Mouse (Mus musculus) midbrain, embryonic 12.5 days (tissue): Measurements from ENCODE around the gene Arrb2. TPM values are rescaled to one million over a fixed set of nuclear protein-coding genes. Genes with fewer than 3 reads are reported as not detected.
"Not testable (repeated sequence)": the region's sequence is repeated elsewhere in the genome, so short reads cannot be mapped to it uniquely, and the experiment has no call there.

ENCODE experiments used
- ATAC-seq: fragments of 200-750 bp; cut with Nextera tagmentation; 2 replicates; pipeline ENCODE4 v1.8.0; 2017; ENCODE audit warnings: low read depth, moderate TSS enrichment, moderate library complexity; ENCODE audit not compliant: low FRiP score
- H3K27ac ChIP-seq: fragments of 300-500 bp; sonication (generic); replicated peaks from 2 replicates; pipeline ENCODE4 v1.5.1; 2016; ENCODE audit warnings: mild to moderate bottlenecking
- H3K27me3 ChIP-seq: fragments of 300-500 bp; sonication (generic); 2 replicates; pipeline ENCODE4 v1.6.1; 2016; ENCODE audit warnings: mild to moderate bottlenecking
- H3K36me3 ChIP-seq: fragments of 300-500 bp; sonication (generic); 2 replicates; pipeline ENCODE4 v1.6.1; 2016
- H3K4me1 ChIP-seq: fragments of 300-500 bp; sonication (generic); 2 replicates; pipeline ENCODE4 v1.6.1; 2016
- H3K4me2 ChIP-seq: fragments of 300-500 bp; sonication (generic); replicated peaks from 2 replicates; pipeline ENCODE4 v1.6.1; 2016; ENCODE audit warnings: mild to moderate bottlenecking, moderate library complexity
- H3K4me3 ChIP-seq: fragments of 300-500 bp; sonication (generic); 2 replicates; pipeline ENCODE4 v1.5.1; 2016; ENCODE audit warnings: mild to moderate bottlenecking
- H3K9ac ChIP-seq: fragments of 300-500 bp; sonication (generic); replicated peaks from 2 replicates; pipeline ENCODE4 v1.6.1; 2016; ENCODE audit warnings: mild to moderate bottlenecking, moderate library complexity
- H3K9me3 ChIP-seq: fragments of 300-500 bp; sonication (generic); 2 replicates; pipeline ENCODE4 v1.6.1; 2016; ENCODE audit warnings: mild to moderate bottlenecking
- WGBS: fragments of 180-500 bp; shearing (Covaris S2); methylation state at CpG from one replicate; pipeline ENCODE4 v1.1.7; 2016; 5-methylcytosine and 5-hydroxymethylcytosine counted together
- microRNA-seq: library from miRNA; unstranded; fragments of <30 nt; microRNA quantifications from one replicate; pipeline ENCODE4, GENCODE M21; 2017
- polyA plus RNA-seq: library from polyadenylated mRNA; unstranded; fragments of >200 nt; fragmentation: Nextera tagmentation; extraction: Ambion mirVana; gene quantifications from 2 replicates; pipeline ENCODE4 v1.2.1, GENCODE M21; 2016

The Arrb2 gene
- polyA plus RNA-seq, 1 experiment from 2014 or later, result 41.1 TPM

- 85% methylated on average over 3 of the region's 3 CpGs for WGBS
- Histone ChIP-seq H3K4me3 (no peak overlapping the region), H3K27ac (no peak overlapping the region), H3K4me1 (peaks cover 9% of the 10 kb centered on the region; the same call in 1 of the 2 replicates), H3K4me2 (no peak overlapping the region), H3K9ac (no peak overlapping the region), H3K27me3 (peaks cover 27% of the 10 kb centered on the region), H3K36me3 (no peaks in the 10 kb centered on the region), H3K9me3 (no peaks in the 10 kb centered on the region)
- no peak for ATAC-seq
Observed at GRCm38 (mm10) chr11:70469764-70470163, 37.3 kb downstream of the Arrb2 start.

- ATAC-seq, result no peak
- Histone ChIP-seq H3K36me3 (no peaks in the 10 kb centered on the region), H3K27ac (no peak overlapping the region), H3K4me1 (no peaks in the 10 kb centered on the region), H3K27me3 (no peaks in the 10 kb centered on the region), H3K9me3 (no peaks in the 10 kb centered on the region), H3K4me2 (no peak overlapping the region), H3K4me3 (no peak overlapping the region), H3K9ac (no peak overlapping the region)
Observed at GRCm38 (mm10) chr11:70472716-70473115, 40.3 kb downstream of the Arrb2 start.

- not testable (repeated sequence) for H3K27me3 ChIP-seq, H3K9ac ChIP-seq, H3K36me3 ChIP-seq, H3K4me3 ChIP-seq, ATAC-seq, H3K4me2 ChIP-seq, H3K4me1 ChIP-seq, H3K9me3 ChIP-seq, H3K27ac ChIP-seq
- WGBS, result 85% methylated on average over 5 of the region's 5 CpGs
Observed at GRCm38 (mm10) chr11:70473291-70473690, 40.9 kb downstream of the Arrb2 start.

GRCm38 (mm10) chr11:70474872-70475534 is 42.6 kb downstream of the Arrb2 start:
- Histone ChIP-seq H3K27me3 (no peaks in the 10 kb centered on the region), H3K36me3 (no peaks in the 10 kb centered on the region), H3K4me3 (no peak overlapping the region), H3K9ac (no peak overlapping the region), H3K4me2 (no peak overlapping the region), H3K27ac (no peak overlapping the region), H3K9me3 (no peaks in the 10 kb centered on the region), H3K4me1 (no peaks in the 10 kb centered on the region)
- 80% methylated on average over 12 of the region's 12 CpGs for WGBS
- no peak for ATAC-seq

GRCm38 (mm10) chr11:70485498-70485897 is 53.1 kb downstream of the Arrb2 start:
- no peaks in the 10 kb centered on the region; the same call in 1 of the 2 replicates for H3K27me3 ChIP-seq
- H3K4me3 ChIP-seq, result no peak overlapping the region
- WGBS, result 60% methylated on average over 2 of the region's 2 CpGs
- no peaks in the 10 kb centered on the region for H3K36me3 ChIP-seq
- no peak overlapping the region for H3K4me2 ChIP-seq
- no peaks in the 10 kb centered on the region for H3K4me1 ChIP-seq
- no peak for ATAC-seq
- no peak overlapping the region for H3K9ac ChIP-seq
- no peaks in the 10 kb centered on the region for H3K9me3 ChIP-seq
- no peak overlapping the region for H3K27ac ChIP-seq

GRCm38 (mm10) chr11:70487816-70488215 is 55.4 kb downstream of the Arrb2 start:
- H3K9ac ChIP-seq, result no peak overlapping the region
- 0 out of 2 replicates have a peak, but pooled peaks cover 3% of the 10 kb centered on the region for H3K9me3 ChIP-seq
- H3K27me3 ChIP-seq, result no peaks in the 10 kb centered on the region; the same call in 1 of the 2 replicates
- no peak overlapping the region for H3K4me2 ChIP-seq
- WGBS, result 56% methylated on average over 4 of the region's 4 CpGs
- no peak overlapping the region for H3K4me3 ChIP-seq
- no peak for ATAC-seq
- no peaks in the 10 kb centered on the region for H3K4me1 ChIP-seq
- no peaks in the 10 kb centered on the region for H3K36me3 ChIP-seq
- H3K27ac ChIP-seq, result no peak overlapping the region

GRCm38 (mm10) chr11:70489138-70489537 is 56.7 kb downstream of the Arrb2 start:
- H3K9me3 ChIP-seq, result 0 out of 2 replicates have a peak, but pooled peaks cover 3% of the 10 kb centered on the region
- H3K36me3 ChIP-seq, result no peaks in the 10 kb centered on the region
- WGBS, result 76% methylated on average over 3 of the region's 3 CpGs
- no peak overlapping the region for H3K27ac ChIP-seq
- no peak overlapping the region for H3K4me2 ChIP-seq
- no peaks in the 10 kb centered on the region; the same call in 1 of the 2 replicates for H3K27me3 ChIP-seq
- ATAC-seq, result no peak
- no peak overlapping the region for H3K4me3 ChIP-seq
- H3K9ac ChIP-seq, result no peak overlapping the region
- H3K4me1 ChIP-seq, result no peaks in the 10 kb centered on the region

GRCm38 (mm10) chr11:70489684-70490083 is 57.2 kb downstream of the Arrb2 start:
- no peak for ATAC-seq
- Histone ChIP-seq H3K9me3 (0 out of 2 replicates have a peak, but pooled peaks cover 3% of the 10 kb centered on the region), H3K4me2 (no peak overlapping the region), H3K27ac (no peak overlapping the region), H3K9ac (no peak overlapping the region), H3K4me1 (no peaks in the 10 kb centered on the region), H3K36me3 (no peaks in the 10 kb centered on the region), H3K4me3 (no peak overlapping the region), H3K27me3 (no peaks in the 10 kb centered on the region; the same call in 1 of the 2 replicates)
- 90% methylated on average over 6 of the region's 6 CpGs for WGBS

Small RNA genes lying within 50 kb of the gene (microRNA-seq; reads per million reads assigned to microRNA genes)
- not detected for gene Mir7115

Other genes starting within 250 kb of the Arrb2 start
- gene Slc16a11, start 219.9 kb upstream of the Arrb2 start, polyA plus RNA-seq, result 1.9 and 2.8 TPM in 2 replicates
- 19.0 and 19.5 TPM in 2 replicates for gene Slc16a13, start 211.6 kb upstream of the Arrb2 start, polyA plus RNA-seq
- gene Bcl6b, start 202.8 kb upstream of the Arrb2 start, polyA plus RNA-seq, result 5.2 and 5.4 TPM in 2 replicates
- gene 0610010K14Rik, start 194.7 kb upstream of the Arrb2 start, polyA plus RNA-seq, result 210 and 213 TPM in 2 replicates
- 10.5 and 12.4 TPM in 2 replicates for gene Gm21988, start 192.8 kb upstream of the Arrb2 start, polyA plus RNA-seq
- gene Rnasek, start 192.8 kb upstream of the Arrb2 start, polyA plus RNA-seq, result 172 and 188 TPM in 2 replicates
- gene Alox12, start 177.3 kb upstream of the Arrb2 start, polyA plus RNA-seq, result 1.7 and 1.8 TPM in 2 replicates
- gene Alox12e, start 110.0 kb upstream of the Arrb2 start, polyA plus RNA-seq, result not detected in 2 replicates
- gene Alox15, start 80.6 kb upstream of the Arrb2 start, polyA plus RNA-seq, result 0.14 and 0.21 TPM in 2 replicates
- 40.0 and 40.3 TPM in 2 replicates for gene Pelp1, start 22.6 kb upstream of the Arrb2 start, polyA plus RNA-seq
- 37.6 and 39.2 TPM in 2 replicates for gene Med11, start 19.3 kb downstream of the Arrb2 start, polyA plus RNA-seq
- 0.21 and 0.33 TPM in 2 replicates for gene Zmynd15, start 26.8 kb downstream of the Arrb2 start, polyA plus RNA-seq
- 1.6 and 1.7 TPM in 2 replicates for gene Cxcl16, start 27.3 kb downstream of the Arrb2 start, polyA plus RNA-seq
- 0.46 TPM in 1 of 2 replicates, not detected in the other for gene Tm4sf5, start 72.6 kb downstream of the Arrb2 start, polyA plus RNA-seq
- gene Vmo1, start 82.0 kb downstream of the Arrb2 start, polyA plus RNA-seq, result not detected in 2 replicates
- gene Gltpd2, start 86.6 kb downstream of the Arrb2 start, polyA plus RNA-seq, result 0.26 TPM in 1 of 2 replicates, not detected in the other
- 774 and 783 TPM in 2 replicates for gene Psmb6, start 92.7 kb downstream of the Arrb2 start, polyA plus RNA-seq
- not detected in 2 replicates for gene Gm40193, start 100.3 kb downstream of the Arrb2 start, polyA plus RNA-seq
- gene Pld2, start 107.4 kb downstream of the Arrb2 start, polyA plus RNA-seq, result 4.0 and 5.7 TPM in 2 replicates
- gene Mink1, start 130.2 kb downstream of the Arrb2 start, polyA plus RNA-seq, result 14.7 and 16.8 TPM in 2 replicates
- gene 4930544D05Rik, start 183.2 kb downstream of the Arrb2 start, polyA plus RNA-seq, result not detected in 2 replicates
- gene Chrne, start 186.6 kb downstream of the Arrb2 start, polyA plus RNA-seq, result 0.32 TPM in 1 of 2 replicates, not detected in the other
- 0.35 and 0.37 TPM in 2 replicates for gene Gp1ba, start 206.5 kb downstream of the Arrb2 start, polyA plus RNA-seq
- gene Rnf167, start 214.6 kb downstream of the Arrb2 start, polyA plus RNA-seq, result 96.6 and 101 TPM in 2 replicates
- gene Slc25a11, start 214.8 kb downstream of the Arrb2 start, polyA plus RNA-seq, result 138 and 149 TPM in 2 replicates
- 1,047 and 1,099 TPM in 2 replicates for gene Pfn1, start 222.0 kb downstream of the Arrb2 start, polyA plus RNA-seq
- 12.0 and 12.7 TPM in 2 replicates for gene Eno3, start 224.6 kb downstream of the Arrb2 start, polyA plus RNA-seq
- 156 and 160 TPM in 2 replicates for gene Spag7, start 236.8 kb downstream of the Arrb2 start, polyA plus RNA-seq